Mouse (Mus musculus): ENCODE measurements around the gene L3mbtl1. TPM values are rescaled to one million over a fixed set of nuclear protein-coding genes. Genes with fewer than 3 reads are reported as not detected.

Gene L3mbtl1
- total and polyA plus RNA-seq, 3 experiments = 0.04 to 0.31 TPM; not detected in 1

GRCm38 (mm10) chr2:162987218-162987617 lies 43.9 kb downstream of the L3mbtl1 start, which contains the start of gene Sgk2:
Gene Sgk2 (plus strand): TSS chr2:162987330.
- H3K79me2 ChIP-seq (ENCODE audit: control insufficient read depth, insufficient read depth, low read length, poor library complexity) = no peaks in the 10 kb centered on the region
- H3K27me3 ChIP-seq (ENCODE audit: control insufficient read depth in 1 of 2, insufficient read depth in 2 of 2, low read length in 2 of 2) = peaks cover 3 to 5% of the 10 kb centered on the region in 2 experiments; a peak in 3 of 4 replicates
- no peak within 1 kb of the TSS for H3K27ac ChIP-seq (ENCODE audit: control insufficient read depth, low read depth, low read length)
- H3K36me3 ChIP-seq (ENCODE audit: control insufficient read depth in 1 of 2, insufficient read depth in 2 of 2, low read length in 2 of 2) = no peaks in the 10 kb centered on the region
- no peak within 1 kb of the TSS for H3K9ac ChIP-seq (ENCODE audit: control insufficient read depth, low read depth, low read length, poor library complexity, severe bottlenecking)
- no peak within 1 kb of the TSS for H3K4me3 ChIP-seq (ENCODE audit: control insufficient read depth in 1 of 2, insufficient read depth in 1 of 2, low read depth in 2 of 2, low read length in 2 of 2)
- H3K4me1 ChIP-seq (ENCODE audit: control insufficient read depth in 1 of 2, insufficient read depth in 2 of 2, low read length in 2 of 2) = no peaks in the 10 kb centered on the region
- no peaks in the 10 kb centered on the region for H3K9me3 ChIP-seq (replicated peaks; ENCODE audit: insufficient read depth, low read length)
- DNase-seq (ENCODE audit: low read depth, low spot score) = no peak
- TF ChIP-seq TCF12 (IDR thresholded peaks at IDR 0.05; ENCODE audit: low read depth, low read length) = no peak
- TF ChIP-seq ZC3H11A (IDR thresholded peaks at IDR 0.05; ENCODE audit: low read depth, low read length) = no peak
- TF ChIP-seq MXI1 (IDR thresholded peaks at IDR 0.05; ENCODE audit: low read depth, low read length) = no peak
- no peak for TF ChIP-seq MAZ (IDR thresholded peaks at IDR 0.05; ENCODE audit: low read depth, low read length)
- TF ChIP-seq SIN3A (IDR thresholded peaks at IDR 0.05; ENCODE audit: low read length) = no peak
- no peak for TF ChIP-seq CHD2 (IDR thresholded peaks at IDR 0.05; ENCODE audit: low read length)
- TF ChIP-seq ZMIZ1 (IDR thresholded peaks at IDR 0.05; ENCODE audit: low read depth, low read length) = no peak
- no peak for TF ChIP-seq TAL1 (IDR thresholded peaks at IDR 0.05; ENCODE audit: low read length)
- TF ChIP-seq POLR2AphosphoS5 (IDR thresholded peaks at IDR 0.05; ENCODE audit: borderline replicate concordance, low read depth, low read length) = no peak
- TF ChIP-seq SMC3 (IDR thresholded peaks at IDR 0.05; ENCODE audit: low read depth, low read length) = no peak
- no peak for TF ChIP-seq NELFE (IDR thresholded peaks at IDR 0.05; ENCODE audit: low read depth, low read length)
- TF ChIP-seq HCFC1 (IDR thresholded peaks at IDR 0.05; ENCODE audit: low read depth, low read length) = no peak
- TF ChIP-seq GABPA (IDR thresholded peaks at IDR 0.05; ENCODE audit: low read depth, low read length) = no peak
- no peak for TF ChIP-seq JUND (IDR thresholded peaks at IDR 0.05; ENCODE audit: low read depth, low read length)
- TF ChIP-seq MYC (IDR thresholded peaks at IDR 0.05; ENCODE audit: low read depth, low read length) = no peak
- TF ChIP-seq UBTF (IDR thresholded peaks at IDR 0.05; ENCODE audit: borderline replicate concordance, insufficient read depth, low read depth, low read length) = no peak
- no peak for TF ChIP-seq KAT2A (conservative IDR thresholded peaks at IDR 0.05; ENCODE audit: low read depth, low read length)
- TF ChIP-seq TBP (IDR thresholded peaks at IDR 0.05; ENCODE audit: low read depth, low read length) = no peak

DNA sequence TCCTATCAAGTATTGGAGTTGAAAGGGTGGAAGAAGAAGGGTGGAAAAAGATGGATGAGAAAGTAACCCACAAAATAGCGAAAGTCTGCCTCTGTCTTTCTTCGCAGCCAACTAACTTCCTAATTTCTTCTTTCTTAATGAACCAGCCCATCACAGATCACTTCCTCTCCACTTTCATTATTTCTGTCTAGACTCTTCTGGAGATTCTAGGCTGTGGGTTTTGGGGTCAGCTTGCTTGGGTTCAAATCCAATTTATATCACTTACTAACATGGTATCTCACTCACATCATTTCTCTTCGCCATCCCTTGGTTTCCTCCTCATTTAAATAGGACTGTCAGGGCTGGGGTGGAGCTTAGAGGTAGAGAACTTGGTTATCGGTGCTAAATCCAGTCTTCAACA lies 45.0 kb downstream of the L3mbtl1 start:
- no peaks in the 10 kb centered on the region for H3K36me3 ChIP-seq (ENCODE audit: control insufficient read depth in 1 of 2, insufficient read depth in 2 of 2, low read length in 2 of 2)
- no peak overlapping the region for H3K9ac ChIP-seq (ENCODE audit: control insufficient read depth, low read depth, low read length, poor library complexity, severe bottlenecking)
- no peaks in the 10 kb centered on the region for H3K4me1 ChIP-seq (ENCODE audit: control insufficient read depth in 1 of 2, insufficient read depth in 2 of 2, low read length in 2 of 2)
- H3K27ac ChIP-seq (ENCODE audit: control insufficient read depth, low read depth, low read length) = no peak overlapping the region
- TF ChIP-seq TCF12 (IDR thresholded peaks at IDR 0.05; ENCODE audit: low read depth, low read length) (no peak), MAZ (IDR thresholded peaks at IDR 0.05; ENCODE audit: low read depth, low read length) (no peak), GABPA (IDR thresholded peaks at IDR 0.05; ENCODE audit: low read depth, low read length) (no peak), KAT2A (conservative IDR thresholded peaks at IDR 0.05; ENCODE audit: low read depth, low read length) (no peak), MYC (IDR thresholded peaks at IDR 0.05; ENCODE audit: low read depth, low read length) (no peak), RCOR1 (IDR thresholded peaks at IDR 0.05; ENCODE audit: low read depth, low read length) (no peak), MEF2A (IDR thresholded peaks at IDR 0.05; ENCODE audit: extremely low read depth, insufficient replicate concordance, low read depth, low read length, poor library complexity, severe bottlenecking) (no peak), ELF1 (IDR thresholded peaks at IDR 0.05; ENCODE audit: low read depth, low read length) (no peak), EP300 (IDR thresholded peaks at IDR 0.05; ENCODE audit: low read depth in 1 of 2, low read length in 2 of 2) (no peak), MYB (IDR thresholded peaks at IDR 0.05; ENCODE audit: low read depth, low read length) (no peak), UBTF (IDR thresholded peaks at IDR 0.05; ENCODE audit: borderline replicate concordance, insufficient read depth, low read depth, low read length) (no peak), MAFK (IDR thresholded peaks at IDR 0.05; ENCODE audit: borderline replicate concordance, low read depth, low read length) (no peak), HCFC1 (IDR thresholded peaks at IDR 0.05; ENCODE audit: low read depth, low read length) (no peak), POLR2AphosphoS5 (IDR thresholded peaks at IDR 0.05; ENCODE audit: borderline replicate concordance, low read depth, low read length) (no peak), TBP (IDR thresholded peaks at IDR 0.05; ENCODE audit: low read depth, low read length) (no peak), JUND (IDR thresholded peaks at IDR 0.05; ENCODE audit: low read depth, low read length) (no peak), MXI1 (IDR thresholded peaks at IDR 0.05; ENCODE audit: low read depth, low read length) (no peak), GATA1 (IDR thresholded peaks at IDR 0.05; ENCODE audit: low read depth, low read length) (no peak), ETS1 (IDR thresholded peaks at IDR 0.05; ENCODE audit: low read depth, low read length) (no peak)
- no peak for DNase-seq (ENCODE audit: low read depth, low spot score)
- no peak overlapping the region for H3K4me3 ChIP-seq (ENCODE audit: control insufficient read depth in 1 of 2, insufficient read depth in 1 of 2, low read depth in 2 of 2, low read length in 2 of 2)
- H3K9me3 ChIP-seq (replicated peaks; ENCODE audit: insufficient read depth, low read length) = no peaks in the 10 kb centered on the region
- peaks cover 3 to 5% of the 10 kb centered on the region in 2 experiments; a peak in 3 of 4 replicates for H3K27me3 ChIP-seq (ENCODE audit: control insufficient read depth in 1 of 2, insufficient read depth in 2 of 2, low read length in 2 of 2)
- no peaks in the 10 kb centered on the region for H3K79me2 ChIP-seq (ENCODE audit: control insufficient read depth, insufficient read depth, low read length, poor library complexity)

All from MEL (cell line).